Mouse (Mus musculus): ENCODE data around the gene Ldlrad2.

GRCm38 (mm10) chr4:137593601-137594495 is 19.5 kb upstream of the Ldlrad2 start, which contains the start of gene Usp48:
- TF ChIP-seq CTCF (IDR thresholded peaks at IDR 0.05; ENCODE audit: insufficient read depth, low read depth, low read length) (no peak), POLR2A (IDR thresholded peaks at IDR 0.05; ENCODE audit: insufficient read depth, low read depth, low read length) (peak; percentile 86; the same call in 1 of the 2 replicates)

Measured in olfactory bulb, adult 2 months (tissue).